Mouse (Mus musculus) kidney, adult 9 months (tissue): Measurements from ENCODE around the gene Gfi1.
A peak's percentile ranks its signal among the peaks of the same experiment; 100 is the strongest.

Experiments
- DNase-seq: peaks from one replicate; pipeline ENCODE4 v3.0.0; 2022

The Gfi1 gene

DNA sequence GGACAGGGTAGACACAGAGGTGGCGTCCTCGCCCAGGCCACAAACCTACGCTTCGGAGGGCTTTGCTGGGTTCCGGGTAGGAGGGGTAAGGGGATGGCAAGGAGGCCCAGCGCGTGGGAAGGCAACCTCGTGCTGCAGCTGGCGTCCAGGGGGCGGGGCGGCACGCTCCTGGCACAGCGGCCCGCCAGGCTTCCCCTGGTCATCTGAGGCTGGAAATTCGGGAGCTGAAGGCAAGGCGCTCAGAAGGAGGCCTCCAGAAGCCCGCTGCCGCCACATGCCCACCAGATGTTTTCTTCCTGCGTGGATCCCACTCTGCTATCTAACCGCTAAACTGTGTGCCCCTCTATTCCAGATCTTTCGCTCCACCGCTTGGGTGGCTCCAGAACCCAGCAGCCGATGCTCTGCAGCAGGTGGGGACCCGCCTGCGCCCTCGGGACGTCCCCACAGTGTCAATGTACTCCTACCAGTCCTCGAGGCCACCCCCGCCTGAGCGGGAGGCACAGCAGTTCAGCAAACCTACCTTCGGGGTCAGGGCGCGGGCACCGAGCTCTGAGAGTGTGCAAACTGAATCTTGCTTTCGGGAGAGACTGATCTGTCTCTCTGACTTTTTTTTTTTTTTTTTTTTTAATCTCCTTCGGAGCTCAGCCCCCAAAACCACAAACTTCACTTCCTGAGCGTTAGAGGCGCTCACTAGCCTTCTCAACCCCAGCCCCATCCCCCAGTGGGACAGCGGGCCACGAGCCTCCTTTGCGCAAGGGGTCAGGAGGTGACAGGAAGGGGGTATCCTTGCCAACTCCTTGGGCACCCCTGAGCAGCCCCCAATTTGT, at the start of gene Gfi1:
Gene Gfi1, minus strand, starts transcription at position 602 of the 827 bp plus-strand sequence.
- no peak for DNase-seq

DNA sequence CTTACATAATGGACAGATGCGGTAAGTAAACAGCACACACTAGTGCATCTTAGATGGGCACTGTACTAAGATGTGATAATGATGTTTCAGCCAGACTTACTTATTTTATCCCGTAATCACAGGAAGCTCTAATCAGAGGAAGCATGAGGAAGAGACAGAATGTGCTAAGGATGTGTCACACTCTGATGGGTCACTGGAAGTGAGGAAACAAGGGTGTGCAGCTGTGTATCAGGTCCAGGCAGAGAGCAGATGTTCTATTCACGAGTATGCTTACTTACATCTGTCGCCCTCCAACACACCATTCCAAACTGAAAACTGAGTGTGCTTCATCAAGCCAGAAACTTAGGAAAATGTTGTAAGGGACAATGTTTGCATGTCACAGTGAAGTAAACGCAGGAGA, 46.2 kb upstream of the Gfi1 start:
- DNase-seq = no peak

DNA sequence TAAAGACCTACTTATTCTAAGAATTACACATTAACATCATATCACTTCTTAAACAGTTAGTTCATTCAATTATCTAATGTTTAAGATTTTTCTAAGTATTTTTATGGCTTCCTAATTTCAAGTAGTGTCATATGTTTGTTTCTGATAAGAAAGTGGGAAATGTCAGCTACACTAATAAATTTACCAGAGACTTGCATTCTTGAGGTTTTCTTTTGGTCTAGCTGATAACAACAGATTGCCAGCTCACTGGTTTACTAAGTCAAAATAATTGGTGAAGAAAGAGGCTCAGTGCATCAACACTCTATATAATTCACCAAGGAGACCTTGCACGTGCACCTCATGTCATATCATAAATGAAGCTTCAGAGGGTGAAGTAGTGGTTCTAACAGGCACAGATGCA, 42.4 kb upstream of the Gfi1 start:
- no peak for DNase-seq

DNA sequence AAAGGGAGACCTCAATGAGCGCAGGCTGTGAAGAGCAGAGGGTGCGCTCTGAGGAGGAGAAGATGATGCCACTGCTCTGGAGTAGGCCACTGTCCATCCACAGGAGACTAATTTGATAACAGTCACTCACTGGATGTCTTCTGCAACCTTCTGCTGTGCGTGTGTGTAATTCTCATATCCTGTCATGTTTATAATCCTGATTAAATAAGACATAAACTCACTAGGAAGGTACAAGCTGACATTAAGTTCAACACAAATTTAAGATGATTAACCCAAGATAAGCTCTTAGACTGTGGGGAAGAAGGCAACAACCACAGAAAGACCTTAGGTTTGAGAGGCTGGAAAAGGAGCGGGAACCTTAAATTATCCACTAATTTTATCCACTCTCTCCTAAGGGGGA, 40.1 kb upstream of the Gfi1 start:
- DNase-seq = no peak

DNA sequence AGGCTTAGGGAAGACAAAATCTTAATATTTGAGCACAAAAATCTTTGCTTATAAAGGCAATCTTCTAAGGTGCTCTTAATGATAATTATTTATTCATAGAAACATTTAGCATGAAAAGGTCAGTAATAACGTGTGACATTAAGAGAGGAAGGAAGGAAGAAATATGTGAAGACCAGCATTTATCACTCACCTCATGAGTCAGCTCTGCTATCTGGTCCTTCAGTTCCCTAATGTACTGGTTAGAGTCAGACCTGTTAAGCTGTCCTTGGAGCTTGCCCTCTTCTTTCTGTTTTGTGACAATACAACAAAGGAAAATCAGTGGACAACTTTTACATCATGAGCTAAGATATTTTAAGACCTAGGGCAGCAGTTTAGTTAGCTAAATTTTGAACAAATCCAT, 38.6 kb upstream of the Gfi1 start:
- DNase-seq = no peak

GRCm38 (mm10) chr5:107763674-107764073, 37.8 kb upstream of the Gfi1 start:
- DNase-seq = no peak

- no peak for DNase-seq
Observed at GRCm38 (mm10) chr5:107759121-107759520, 33.3 kb upstream of the Gfi1 start.

- DNase-seq = no peak
Observed at GRCm38 (mm10) chr5:107756072-107756471, 30.2 kb upstream of the Gfi1 start.

- no peak for DNase-seq
Observed at GRCm38 (mm10) chr5:107754740-107755139, 28.9 kb upstream of the Gfi1 start.

DNA sequence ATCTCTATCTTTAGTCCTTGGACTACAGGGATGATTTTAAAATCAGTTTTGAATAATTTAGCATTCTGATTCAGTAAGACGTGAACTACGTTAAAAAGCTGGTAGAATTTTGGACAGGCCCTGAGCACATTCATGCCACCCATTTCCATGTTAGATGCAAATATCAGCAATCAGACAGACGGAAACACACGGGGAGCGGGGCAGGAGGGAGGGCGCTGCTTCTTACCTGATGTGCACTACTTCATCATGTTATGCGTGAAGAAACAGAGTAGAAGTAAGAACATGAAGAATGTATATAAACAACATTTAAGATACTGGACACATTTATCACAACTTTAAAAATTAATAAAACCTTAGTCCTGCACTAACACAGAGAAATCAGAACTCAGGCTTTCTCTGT, 27.8 kb upstream of the Gfi1 start:
- DNase-seq = no peak

DNA sequence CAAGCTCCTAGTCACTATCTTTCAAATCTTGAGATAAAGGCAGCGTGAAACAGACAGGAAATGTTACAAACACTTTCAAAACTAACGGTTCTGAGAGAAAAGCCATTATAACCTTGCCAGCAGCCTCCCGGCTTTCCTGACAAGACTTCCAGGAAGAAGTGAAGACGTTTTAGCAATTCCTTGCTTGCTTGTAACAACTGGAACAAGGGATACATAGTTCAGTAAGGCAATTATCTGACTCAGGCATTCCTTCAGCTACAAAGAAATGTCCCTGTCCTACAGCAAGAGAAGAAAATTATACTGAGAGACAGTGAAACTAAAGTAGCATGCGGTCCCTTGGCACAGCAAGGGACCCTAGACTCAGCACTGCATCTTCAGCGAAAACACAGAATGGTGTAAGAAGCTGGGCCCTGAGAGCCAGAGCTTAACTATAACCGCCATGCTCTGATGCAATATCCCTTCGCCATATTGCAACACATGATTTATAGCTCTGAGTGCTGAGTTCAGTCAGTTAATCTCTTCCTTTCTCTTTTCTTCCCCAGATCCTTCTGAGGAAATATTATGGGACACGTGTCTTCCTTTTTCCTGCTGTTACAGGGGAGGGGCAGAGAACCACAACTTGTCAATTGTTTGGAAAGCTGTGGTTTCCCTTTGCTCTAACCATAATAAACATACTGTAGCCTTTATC, 23.5 kb upstream of the Gfi1 start:
- peak; percentile 24 for DNase-seq

DNA sequence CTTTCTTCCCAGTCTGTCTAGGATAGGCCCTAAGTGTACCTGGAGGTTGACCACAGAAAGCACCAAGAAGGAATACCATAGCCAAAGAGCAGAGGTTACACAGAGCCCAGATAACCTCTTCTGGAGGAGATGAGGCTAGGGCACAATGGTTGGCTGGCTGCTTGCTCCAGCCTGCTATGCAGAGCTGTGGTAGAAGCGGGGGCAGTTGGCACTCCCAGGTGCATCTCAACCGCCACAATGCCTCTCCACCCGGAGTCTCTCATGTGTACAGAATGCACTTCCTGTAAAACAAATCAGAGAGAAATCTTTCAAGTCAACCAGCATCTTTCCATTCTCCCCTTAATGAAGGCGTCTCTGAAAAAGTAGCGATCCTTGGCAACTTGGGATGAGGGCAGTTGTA, 13.2 kb upstream of the Gfi1 start:
- no peak for DNase-seq

DNA sequence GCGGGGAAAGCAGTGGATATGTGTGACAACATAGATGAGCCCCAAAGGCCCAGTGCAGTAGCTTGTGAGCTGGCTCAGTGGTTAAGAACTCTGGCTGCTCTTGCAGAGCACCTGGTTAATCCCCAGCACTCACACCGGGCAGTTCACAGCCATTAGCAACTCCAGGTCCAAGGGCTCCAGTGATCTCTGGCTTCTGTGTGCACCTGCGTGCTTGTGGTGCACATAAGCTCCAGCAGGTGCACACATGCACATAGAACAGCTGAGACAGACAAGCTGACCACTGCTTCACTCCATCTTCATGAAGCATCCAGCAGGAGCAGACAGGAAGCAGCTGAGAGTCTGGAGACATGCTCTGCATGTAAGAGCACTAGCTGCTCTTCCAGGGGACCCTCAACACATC, 12.5 kb upstream of the Gfi1 start:
- no peak for DNase-seq

DNA sequence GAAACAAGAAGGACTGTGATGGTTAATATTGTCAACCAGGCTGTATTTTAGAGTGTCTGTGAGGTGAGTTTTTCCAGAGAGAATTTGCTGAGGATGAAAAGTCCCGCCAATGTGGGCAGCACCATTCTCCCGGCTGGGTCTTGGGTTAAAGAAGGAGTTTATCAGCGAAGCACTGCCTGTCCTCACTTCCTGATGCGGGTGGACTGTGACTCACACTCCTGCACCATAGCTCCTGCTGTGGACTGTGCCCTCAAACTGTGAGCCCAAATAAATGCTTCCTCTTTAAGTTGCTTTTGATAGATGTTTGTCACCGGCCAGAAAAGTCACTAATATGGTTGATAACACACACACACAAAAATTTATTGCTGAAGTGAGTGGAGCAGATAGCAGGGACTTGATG, 10.3 kb upstream of the Gfi1 start:
- no peak for DNase-seq

- no peak for DNase-seq
Observed at GRCm38 (mm10) chr5:107731844-107732243, 6.0 kb upstream of the Gfi1 start.

DNA sequence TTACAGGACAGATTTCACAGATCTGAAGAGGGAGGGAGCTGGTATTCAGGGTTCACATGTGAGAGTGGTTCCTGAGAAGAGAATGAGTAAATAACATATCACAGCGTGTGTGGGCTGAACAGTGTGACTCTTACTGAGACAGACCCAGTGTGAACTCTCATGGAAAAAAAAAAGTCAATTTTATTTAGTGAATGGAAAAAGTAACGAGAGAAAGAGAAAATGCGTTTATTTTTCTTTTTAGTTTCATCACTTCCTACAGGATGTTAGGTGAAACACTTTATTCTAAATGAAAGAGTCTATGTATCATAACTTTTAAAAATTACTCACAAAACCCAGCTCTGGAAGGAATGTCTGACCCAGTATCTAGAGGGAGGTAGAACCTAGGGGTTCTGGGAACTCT, 5.6 kb upstream of the Gfi1 start:
- DNase-seq = no peak

DNA sequence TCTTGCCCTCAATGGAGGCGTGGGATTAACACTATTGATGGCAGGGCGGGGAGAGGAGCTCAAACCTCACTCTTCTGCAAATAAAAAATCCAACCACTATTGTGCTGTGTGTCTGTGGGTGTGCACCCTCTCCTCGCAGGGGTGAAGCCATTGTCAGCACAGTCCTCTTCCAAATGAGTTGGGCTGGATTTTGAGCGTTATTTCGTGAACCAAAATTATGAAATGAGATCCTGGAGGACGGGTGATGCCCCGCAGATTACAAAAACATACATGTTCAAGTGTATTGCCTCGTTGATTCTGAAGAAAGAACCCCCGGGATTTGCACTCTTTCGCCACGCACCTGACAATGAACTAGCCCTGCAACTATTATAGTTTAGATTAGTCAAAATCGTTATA, 1.2 kb upstream of the Gfi1 start:
- DNase-seq = no peak

DNA sequence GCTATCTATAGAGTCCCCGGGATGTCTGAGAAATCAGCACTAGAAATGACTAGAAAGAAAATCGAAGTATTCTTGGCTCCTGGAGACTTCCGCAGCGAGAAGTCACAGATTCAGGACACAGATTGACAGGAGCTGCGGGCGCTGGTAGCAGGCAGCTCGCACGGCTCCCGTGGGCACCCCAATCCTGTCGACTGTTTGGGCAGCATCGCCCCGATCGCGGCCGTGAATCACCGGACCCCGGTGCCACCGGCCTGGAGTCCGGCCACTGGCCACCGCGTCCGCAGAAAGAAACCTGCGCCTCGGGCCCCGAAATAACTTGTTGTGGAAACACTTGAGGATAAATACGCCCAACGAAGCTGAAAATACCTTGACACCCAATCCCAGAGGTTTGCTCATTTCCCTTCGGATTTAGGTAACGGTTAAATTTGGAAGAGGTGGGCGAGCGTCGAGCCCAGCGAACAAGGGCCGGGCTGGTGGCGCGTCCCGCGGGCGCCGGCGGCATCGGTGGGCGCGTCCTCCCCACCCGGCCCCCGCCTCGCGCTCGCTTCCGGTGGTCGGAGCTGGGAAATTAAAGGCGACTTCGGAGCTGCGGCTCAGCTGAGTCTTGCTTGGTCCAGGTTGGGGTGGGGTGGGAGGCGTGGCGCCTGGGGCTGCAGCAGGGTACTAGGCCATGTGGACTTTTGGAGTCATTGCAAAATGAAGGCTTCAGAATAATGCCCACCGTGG, 608 bp upstream of the Gfi1 start:
- DNase-seq = no peak

GRCm38 (mm10) chr5:107724661-107725434, 988 bp downstream of the Gfi1 start:
- no peak for DNase-seq

DNA sequence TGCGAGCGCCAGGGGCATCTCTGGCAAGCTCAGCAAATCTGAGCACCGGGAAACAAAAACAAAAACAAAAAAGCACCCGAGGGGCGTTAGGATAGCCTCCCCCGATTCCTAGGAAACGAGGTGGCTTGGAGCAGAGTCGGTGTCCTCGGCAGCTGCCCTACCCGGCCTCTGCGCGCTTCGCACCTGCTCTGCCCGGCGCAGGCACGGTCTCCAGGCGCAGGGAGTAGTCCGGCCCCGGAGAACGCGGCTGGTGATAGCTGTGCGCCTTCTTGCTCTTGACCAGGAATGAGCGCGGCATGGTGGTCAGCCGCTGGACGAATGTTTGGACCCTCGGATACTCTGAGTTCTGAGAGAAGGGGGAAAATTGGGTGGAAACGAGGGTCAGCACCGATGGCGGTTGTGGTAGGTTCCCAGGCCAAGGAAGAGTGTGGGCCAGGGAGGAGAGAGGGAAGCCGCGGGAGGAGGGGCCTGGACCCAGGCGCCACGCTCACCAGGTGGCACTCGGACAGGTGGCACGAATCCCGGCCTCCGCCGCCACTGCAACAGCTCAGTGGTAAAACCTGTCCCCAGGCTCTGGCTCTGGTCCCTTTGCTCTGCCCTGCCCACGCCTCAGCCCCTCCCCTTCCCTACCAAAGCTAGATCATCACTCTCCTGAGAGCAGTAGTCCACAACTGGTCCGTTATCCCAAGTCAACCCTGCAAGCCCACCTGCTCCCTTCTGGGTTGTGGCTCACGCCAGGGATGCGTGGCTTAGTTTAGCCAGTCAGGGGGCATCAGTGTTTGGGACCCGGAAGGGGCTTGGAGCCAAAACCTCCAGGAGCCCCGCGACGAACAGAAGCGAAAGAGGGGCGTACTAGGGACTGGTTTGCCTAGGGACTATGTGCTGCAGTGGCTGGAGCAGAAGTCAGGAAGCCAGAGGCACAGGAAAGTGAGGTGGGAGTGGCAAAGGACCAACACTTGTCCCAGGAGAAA, 2.0 kb downstream of the Gfi1 start:
- DNase-seq = peak; percentile 13

GRCm38 (mm10) chr5:107722661-107723532, 2.9 kb downstream of the Gfi1 start:
- DNase-seq = peak; percentile 20
